Mouse (Mus musculus): ENCODE results near the gene Dcaf12. TPM values are rescaled to one million over a fixed set of nuclear protein-coding genes. Genes with fewer than 3 reads are reported as not detected.

Dcaf12 gene
- polyA plus RNA-seq, 1 experiment = 28.7 TPM

GRCm38 (mm10) chr4:41257752-41258151 is 56.9 kb downstream of the Dcaf12 start:
- DNase-seq (ENCODE audit: low read depth, low spot score) = no peak
- 87% methylated on average over 1 of the region's 1 CpGs for WGBS

- DNase-seq (ENCODE audit: low read depth, low spot score) = no peak
- 75% methylated on average over 12 of the region's 12 CpGs for WGBS
Measured at GRCm38 (mm10) chr4:41255564-41256210, 59.0 kb downstream of the Dcaf12 start.

- WGBS = 89% methylated on average over 2 of the region's 2 CpGs
- DNase-seq (ENCODE audit: low read depth, low spot score) = no peak
Measured at GRCm38 (mm10) chr4:41253756-41254155, 60.9 kb downstream of the Dcaf12 start.

- no peak for DNase-seq (ENCODE audit: low read depth, low spot score)
- 97% methylated on average over 2 of the region's 2 CpGs for WGBS
Measured at GRCm38 (mm10) chr4:41245408-41245807, 69.3 kb downstream of the Dcaf12 start.

Other genes with a start within 250 kb of the Dcaf12 start
- 6.0 and 52.8 TPM in 2 replicates for gene Aqp3, start 216.7 kb downstream of the Dcaf12 start, polyA plus RNA-seq (2012; rRNA removed)
- 18.7 and 22.5 TPM in 2 replicates for gene Nol6, start 190.4 kb downstream of the Dcaf12 start, polyA plus RNA-seq (2012; rRNA removed)
- 21.5 and 24.8 TPM in 2 replicates for gene Ube2r2, start 179.1 kb downstream of the Dcaf12 start, polyA plus RNA-seq (2012; rRNA removed)
- 29.9 and 38.5 TPM in 2 replicates for gene Ubap2, start 39.7 kb downstream of the Dcaf12 start, polyA plus RNA-seq (2012; rRNA removed)
- gene Ubap1, start 34.1 kb upstream of the Dcaf12 start, polyA plus RNA-seq (2012; rRNA removed) = 28.7 and 35.9 TPM in 2 replicates
- 2.1 and 3.0 TPM in 2 replicates for gene Kif24, start 150.0 kb upstream of the Dcaf12 start, polyA plus RNA-seq (2012; rRNA removed)
- 27.4 and 27.7 TPM in 2 replicates for gene Nudt2, start 150.3 kb upstream of the Dcaf12 start, polyA plus RNA-seq (2012; rRNA removed)
- 7.1 and 13.3 TPM in 2 replicates for gene AI464131, start 188.2 kb upstream of the Dcaf12 start, polyA plus RNA-seq (2012; rRNA removed)
- 0.12 and 0.34 TPM in 2 replicates for gene 1110017D15Rik, start 202.4 kb upstream of the Dcaf12 start, polyA plus RNA-seq (2012; rRNA removed)

Data from large intestine, adult 2 months (tissue).